Mouse (Mus musculus): ENCODE results near the gene Cr1l.

GRCm38 (mm10) chr1:195100693-195101092 lies 30.7 kb downstream of the Cr1l start:
- TF ChIP-seq POLR2A (IDR thresholded peaks at IDR 0.05; ENCODE audit: low read depth, low read length) (no peak), CTCF (IDR thresholded peaks at IDR 0.05; ENCODE audit: extremely low read depth, insufficient read depth, insufficient read length, insufficient replicate concordance) (no peak)
